Mouse (Mus musculus): ENCODE data around the gene Ankrd27.

Gene Ankrd27

GRCm38 (mm10) chr7:35584068-35584785, 1.8 kb upstream of the Ankrd27 start:
- no peak for DNase-seq (ENCODE audit: low spot score)

- peak; percentile 22 for DNase-seq (ENCODE audit: low spot score)
Observed at GRCm38 (mm10) chr7:35584786-35585190, 1.3 kb upstream of the Ankrd27 start.

- DNase-seq (ENCODE audit: low spot score): peak; percentile 22
Observed at GRCm38 (mm10) chr7:35585191-35586054, 621 bp upstream of the Ankrd27 start, which contains the start of gene Rgs9bp. Gene Rgs9bp, minus strand, starts transcription at chr7:35585582.

GRCm38 (mm10) chr7:35586906-35587445, 932 bp downstream of the Ankrd27 start:
- DNase-seq (ENCODE audit: low spot score): no peak

GRCm38 (mm10) chr7:35587728-35588127, 1.7 kb downstream of the Ankrd27 start:
- no peak for DNase-seq (ENCODE audit: low spot score)

GRCm38 (mm10) chr7:35588680-35589428, 2.8 kb downstream of the Ankrd27 start:
- no peak for DNase-seq (ENCODE audit: low spot score)

GRCm38 (mm10) chr7:35589485-35589884, 3.4 kb downstream of the Ankrd27 start:
- no peak for DNase-seq (ENCODE audit: low spot score)

- no peak for DNase-seq (ENCODE audit: low spot score)
Observed at GRCm38 (mm10) chr7:35590731-35591191, 4.7 kb downstream of the Ankrd27 start.

GRCm38 (mm10) chr7:35594311-35594710, 8.3 kb downstream of the Ankrd27 start:
- no peak for DNase-seq (ENCODE audit: low spot score)

GRCm38 (mm10) chr7:35599492-35599891, 13.4 kb downstream of the Ankrd27 start:
- no peak for DNase-seq (ENCODE audit: low spot score)

GRCm38 (mm10) chr7:35600031-35600430, 14.0 kb downstream of the Ankrd27 start:
- no peak for DNase-seq (ENCODE audit: low spot score)

GRCm38 (mm10) chr7:35601106-35601505, 15.1 kb downstream of the Ankrd27 start:
- no peak for DNase-seq (ENCODE audit: low spot score)

GRCm38 (mm10) chr7:35602766-35603165, 16.7 kb downstream of the Ankrd27 start:
- no peak for DNase-seq (ENCODE audit: low spot score)

GRCm38 (mm10) chr7:35606816-35607215, 20.8 kb downstream of the Ankrd27 start:
- DNase-seq (ENCODE audit: low spot score): no peak

GRCm38 (mm10) chr7:35609245-35609644, 23.2 kb downstream of the Ankrd27 start:
- no peak for DNase-seq (ENCODE audit: low spot score)

- no peak for DNase-seq (ENCODE audit: low spot score)
Observed at GRCm38 (mm10) chr7:35617513-35617912, 31.5 kb downstream of the Ankrd27 start.

GRCm38 (mm10) chr7:35622626-35623025, 36.6 kb downstream of the Ankrd27 start:
- DNase-seq (ENCODE audit: low spot score): no peak

- no peak for DNase-seq (ENCODE audit: low spot score)
Observed at GRCm38 (mm10) chr7:35626038-35626437, 40.0 kb downstream of the Ankrd27 start.

GRCm38 (mm10) chr7:35627371-35627770, 41.3 kb downstream of the Ankrd27 start:
- DNase-seq (ENCODE audit: low spot score): no peak

- DNase-seq (ENCODE audit: low spot score): no peak
Observed at GRCm38 (mm10) chr7:35628496-35628895, 42.5 kb downstream of the Ankrd27 start.

GRCm38 (mm10) chr7:35636229-35636628, 50.2 kb downstream of the Ankrd27 start:
- DNase-seq (ENCODE audit: low spot score): peak; percentile 16

GRCm38 (mm10) chr7:35636874-35637273, 50.8 kb downstream of the Ankrd27 start:
- no peak for DNase-seq (ENCODE audit: low spot score)

All from urinary bladder, postnatal 25 days (tissue).